ENCODE assay signal across 15 mouse cellular contexts in the genomic region with DNA sequence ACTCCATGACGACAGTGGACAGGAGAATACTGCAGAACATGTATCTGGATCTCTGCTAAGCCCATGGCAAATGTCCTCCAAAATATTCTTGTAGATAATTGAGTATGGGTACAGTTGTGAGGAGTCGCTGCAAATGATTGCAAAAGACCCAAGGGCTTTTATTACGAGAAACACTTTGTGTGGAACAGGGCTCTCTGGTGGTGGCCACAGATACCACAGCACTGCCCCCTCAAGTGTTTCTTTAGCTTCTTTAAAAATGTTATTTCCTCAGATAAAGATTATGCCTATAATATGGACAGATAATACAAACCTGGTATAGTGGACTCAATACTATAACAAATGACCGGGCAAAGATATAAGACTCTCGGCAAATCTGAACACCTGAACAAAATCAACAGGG.
"Had no signal": no experiment of that assay in that cellular context is flagged by ENCODE, and none has a peak within 500 bp of the region (broad histone marks: within the 10 kb centered on the region; RNA-seq: fewer than 3 reads in every experiment).

No protein-coding gene starts in this region.

- H3K36me3 ChIP-seq: limb, embryonic 13.5 days; midbrain, embryonic 12.5 days; neural tube, embryonic 15.5 days had no signal

- H3K4me3 ChIP-seq: limb, embryonic 13.5 days; midbrain, embryonic 12.5 days; myocyte; neural tube, embryonic 15.5 days had no signal

- H3K9ac ChIP-seq: limb, embryonic 13.5 days; liver, embryonic 14.5 days; midbrain, embryonic 12.5 days; neural tube, embryonic 15.5 days had no signal

- H3K4me2 ChIP-seq: limb, embryonic 13.5 days; midbrain, embryonic 12.5 days; neural tube, embryonic 15.5 days had no signal

- H3K27me3 ChIP-seq: limb, embryonic 13.5 days; midbrain, embryonic 12.5 days; neural tube, embryonic 15.5 days had no signal

- H3K27ac ChIP-seq: limb, embryonic 13.5 days; liver, embryonic 14.5 days; midbrain, embryonic 12.5 days; neural tube, embryonic 15.5 days had no signal

- H3K9me3 ChIP-seq: limb, embryonic 13.5 days; midbrain, embryonic 12.5 days; neural tube, embryonic 15.5 days had no signal

- DNase-seq: kidney, adult 11 months; kidney, adult 9 months; kidney, postnatal 10 days; left cerebral cortex, postnatal 4 days; lung, adult 2 months; lung, postnatal 14 days; right cerebral cortex, adult 18-20 months; right cerebral cortex, postnatal 25 days; thymus, adult 18-20 months; thymus, postnatal 14 days had no signal
